17 mouse cellular contexts compared by ENCODE assay signal in the genomic region with DNA sequence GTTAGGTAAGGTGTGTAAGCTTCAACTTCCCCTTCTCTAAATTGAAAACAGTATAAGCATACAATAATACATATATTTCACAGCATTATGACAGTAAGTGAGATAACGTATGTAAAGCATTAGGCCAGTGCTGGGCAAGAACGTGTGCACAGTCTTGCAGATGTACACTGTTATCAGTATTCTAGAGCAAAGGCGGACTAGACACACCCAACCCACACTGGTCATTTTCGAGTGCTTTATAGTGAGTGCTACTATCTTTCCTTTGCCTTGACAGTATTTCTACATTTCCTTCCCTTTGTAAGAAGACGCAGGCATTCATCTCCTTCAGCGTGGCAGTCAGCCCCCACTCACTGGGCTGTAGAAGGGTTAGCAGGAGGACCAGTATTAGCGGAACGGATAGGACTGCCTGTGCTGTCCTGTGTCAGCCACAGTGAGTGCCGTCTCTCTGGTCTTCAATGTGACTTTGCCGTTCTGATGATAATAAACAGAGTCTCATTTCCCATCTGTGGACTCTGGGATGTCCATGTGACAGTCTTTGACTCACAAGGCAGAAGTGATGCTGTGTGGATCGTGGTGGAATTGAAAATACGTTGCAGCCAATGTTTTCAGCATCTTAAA. TPM values are rescaled to one million over a fixed set of nuclear protein-coding genes. Genes with fewer than 3 reads are reported as not detected.
DNase-seq lines count a peak whose midpoint lies in the region; ATAC-seq and TF ChIP-seq lines count a peak whose summit lies in the region.
"Had no signal": no experiment of that assay in that cellular context is flagged by ENCODE, and none has a peak within 500 bp of the region (broad histone marks: within the 10 kb centered on the region; RNA-seq: fewer than 3 reads in every experiment).

No protein-coding gene starts in this region.

- H3K27me3 ChIP-seq in heart, embryonic 16.5 days (ENCODE audit: control insufficient read depth, insufficient read depth, low read length), result no peaks in the 10 kb centered on the region
- no peaks in the 10 kb centered on the region for H3K27me3 ChIP-seq in liver, embryonic 11.5 days (replicated peaks; ENCODE audit: control insufficient read depth, insufficient read depth, low read length)
- H3K27me3 ChIP-seq in megakaryocyte, embryonic 14.5 days (replicated peaks), result no peaks in the 10 kb centered on the region
- no peaks in the 10 kb centered on the region for H3K27me3 ChIP-seq in hindbrain, postnatal 0 days (ENCODE audit: insufficient read depth, low read length)
- peaks cover 10% of the 10 kb centered on the region; the same call in 1 of the 2 replicates for H3K27me3 ChIP-seq in forebrain, embryonic 12.5 days
- H3K27me3 ChIP-seq: embryonic facial prominence, embryonic 12.5 days; heart, embryonic 13.5 days; hindbrain, embryonic 12.5 days; midbrain, embryonic 15.5 days had no signal

- no peaks in the 10 kb centered on the region for H3K9me3 ChIP-seq in heart, embryonic 16.5 days (replicated peaks; ENCODE audit: control insufficient read depth, low read length)
- H3K9me3 ChIP-seq in liver, embryonic 11.5 days (ENCODE audit: control insufficient read depth, low read length), result no peaks in the 10 kb centered on the region
- peaks cover 6% of the 10 kb centered on the region; the same call in 1 of the 2 replicates for H3K9me3 ChIP-seq in megakaryocyte, embryonic 14.5 days
- no peaks in the 10 kb centered on the region for H3K9me3 ChIP-seq in hindbrain, postnatal 0 days (ENCODE audit: low read length)
- no peaks in the 10 kb centered on the region for H3K9me3 ChIP-seq in forebrain, embryonic 12.5 days
- H3K9me3 ChIP-seq: embryonic facial prominence, embryonic 12.5 days; heart, embryonic 13.5 days; hindbrain, embryonic 12.5 days; midbrain, embryonic 15.5 days had no signal

- H3K9ac ChIP-seq in heart, embryonic 16.5 days (ENCODE audit: low read length), result no peak overlapping the region
- no peak overlapping the region for H3K9ac ChIP-seq in liver, embryonic 11.5 days (ENCODE audit: low read depth, low read length)
- no peak overlapping the region for H3K9ac ChIP-seq in hindbrain, postnatal 0 days (replicated peaks; ENCODE audit: low read length)
- no peak overlapping the region for H3K9ac ChIP-seq in forebrain, embryonic 12.5 days
- H3K9ac ChIP-seq: embryonic facial prominence, embryonic 12.5 days; heart, embryonic 13.5 days; hindbrain, embryonic 12.5 days; midbrain, embryonic 15.5 days had no signal

- peak overlapping the region; percentile 72 for H3K27ac ChIP-seq in heart, embryonic 16.5 days (ENCODE audit: low read length)
- H3K27ac ChIP-seq in liver, embryonic 11.5 days (ENCODE audit: low read depth, low read length), result no peak overlapping the region
- H3K27ac ChIP-seq in hindbrain, postnatal 0 days, result no peak overlapping the region
- no peak overlapping the region for H3K27ac ChIP-seq in forebrain, embryonic 12.5 days
- H3K27ac ChIP-seq: embryonic facial prominence, embryonic 12.5 days; hindbrain, embryonic 12.5 days; kidney, postnatal 0 days; macrophage; midbrain, embryonic 15.5 days had no signal

- H3K4me3 ChIP-seq in heart, embryonic 16.5 days (ENCODE audit: low read length), result no peak overlapping the region
- no peak overlapping the region for H3K4me3 ChIP-seq in liver, embryonic 11.5 days (ENCODE audit: low read depth, low read length)
- peak overlapping the region; percentile 5 for H3K4me3 ChIP-seq in megakaryocyte, embryonic 14.5 days (replicated peaks)
- no peak overlapping the region for H3K4me3 ChIP-seq in hindbrain, postnatal 0 days (ENCODE audit: low read length)
- no peak overlapping the region for H3K4me3 ChIP-seq in forebrain, embryonic 12.5 days (replicated peaks)
- H3K4me3 ChIP-seq: embryonic facial prominence, embryonic 12.5 days; heart, embryonic 13.5 days; hindbrain, embryonic 12.5 days; midbrain, embryonic 15.5 days had no signal

- peaks cover 23% of the 10 kb centered on the region for H3K4me1 ChIP-seq in heart, embryonic 16.5 days (ENCODE audit: control insufficient read depth, insufficient read depth, low read length)
- peaks cover 11% of the 10 kb centered on the region; the same call in 1 of the 2 replicates for H3K4me1 ChIP-seq in liver, embryonic 11.5 days (replicated peaks; ENCODE audit: control insufficient read depth, insufficient read depth, low read length)
- peaks cover 11% of the 10 kb centered on the region for H3K4me1 ChIP-seq in megakaryocyte, embryonic 14.5 days
- no peaks in the 10 kb centered on the region for H3K4me1 ChIP-seq in hindbrain, postnatal 0 days (ENCODE audit: insufficient read depth, low read length)
- peaks cover 25% of the 10 kb centered on the region for H3K4me1 ChIP-seq in forebrain, embryonic 12.5 days
- H3K4me1 ChIP-seq: embryonic facial prominence, embryonic 12.5 days; hindbrain, embryonic 12.5 days had no signal

- no peak for TF ChIP-seq CTCF in hindbrain, postnatal 0 days (IDR thresholded peaks at IDR 0.05; ENCODE audit: low read depth)

- ATAC-seq in heart, embryonic 16.5 days (replicated peaks; ENCODE audit: extremely low read depth, insufficient read depth, low FRiP score), result no peak
- ATAC-seq in erythroid progenitor cell, adult 5-6 weeks (replicated peaks; ENCODE audit: low FRiP score, poor library complexity, severe bottlenecking), result peak; percentile 92
- peak; percentile 87 for ATAC-seq in liver, embryonic 11.5 days (replicated peaks; ENCODE audit: low FRiP score)
- ATAC-seq in hindbrain, postnatal 0 days, result no peak
- ATAC-seq in forebrain, embryonic 12.5 days (ENCODE audit: low FRiP score), result no peak
- ATAC-seq: midbrain, embryonic 15.5 days had no signal

- no peaks in the 10 kb centered on the region for H3K36me3 ChIP-seq in heart, embryonic 16.5 days (ENCODE audit: control insufficient read depth, insufficient read depth)
- no peaks in the 10 kb centered on the region for H3K36me3 ChIP-seq in liver, embryonic 11.5 days (ENCODE audit: control insufficient read depth, insufficient read depth, low read length)
- no peaks in the 10 kb centered on the region for H3K36me3 ChIP-seq in megakaryocyte, embryonic 14.5 days (replicated peaks; ENCODE audit: low read length)
- H3K36me3 ChIP-seq in hindbrain, postnatal 0 days (ENCODE audit: insufficient read depth, low read length), result no peaks in the 10 kb centered on the region
- no peaks in the 10 kb centered on the region for H3K36me3 ChIP-seq in forebrain, embryonic 12.5 days (replicated peaks)
- H3K36me3 ChIP-seq: embryonic facial prominence, embryonic 12.5 days; heart, embryonic 13.5 days; hindbrain, embryonic 12.5 days; midbrain, embryonic 15.5 days had no signal

- no peak for DNase-seq in heart, adult 8-10 months (ENCODE audit: low spot score)
- DNase-seq in liver, embryonic 11.5 days (ENCODE audit: low spot score), result no peak
- no peak for DNase-seq in hindbrain, postnatal 0 days (ENCODE audit: low spot score)
- no peak for DNase-seq in cerebellum, postnatal 25 days
- DNase-seq: adrenal gland, postnatal 10 days; cerebellum, adult 11-12 months; kidney, adult 11 months had no signal

- no peak overlapping the region for H3K4me2 ChIP-seq in heart, embryonic 16.5 days (ENCODE audit: low read depth, low read length)
- H3K4me2 ChIP-seq in liver, embryonic 11.5 days, result peak overlapping the region; percentile 8; the same call in 1 of the 2 replicates
- H3K4me2 ChIP-seq in hindbrain, postnatal 0 days (ENCODE audit: low read depth, low read length), result no peak overlapping the region
- H3K4me2 ChIP-seq in forebrain, embryonic 12.5 days, result no peak overlapping the region
- H3K4me2 ChIP-seq: embryonic facial prominence, embryonic 12.5 days; heart, embryonic 13.5 days; hindbrain, embryonic 12.5 days; midbrain, embryonic 15.5 days had no signal

- WGBS in heart, embryonic 16.5 days, result 64% methylated on average over 12 of the region's 12 CpGs
- WGBS in liver, embryonic 11.5 days, result 50% methylated on average over 12 of the region's 12 CpGs
- 84% methylated on average over 12 of the region's 12 CpGs for WGBS in hindbrain, postnatal 0 days
- WGBS in forebrain, embryonic 12.5 days, result 87% methylated on average over 12 of the region's 12 CpGs

RNA-seq across cellular contexts. Expression of gene Slk, which starts 18.8 kb away (rescaled TPM):
- polyA plus RNA-seq in heart, embryonic 16.5 days (2015; fragmentation: Nextera tagmentation; extraction: Ambion mirVana), result 12.5 and 13.0 TPM in 2 replicates
- 10 to 100 TPM; 77.7 to 95.0 (median 87.7) TPM for total RNA-seq in heart, adult 8-10 months (2022)
- total RNA-seq in erythroid progenitor cell, adult 5-6 weeks (2015; ENCODE audit: low replicate concordance), result 134 and 154 TPM in 2 replicates
- 173 and 201 TPM in 2 replicates for total RNA-seq in erythroid progenitor cell, adult 5-6 weeks (2017; ENCODE audit: low replicate concordance)
- polyA plus RNA-seq in liver, embryonic 11.5 days (2014; fragmentation: Nextera tagmentation; extraction: Ambion mirVana), result 12.5 and 15.5 TPM in 2 replicates
- 1.5 and 5.6 TPM in 2 replicates for polyA plus RNA-seq in megakaryocyte, embryonic 14.5 days (2012; ENCODE audit: insufficient read depth, low replicate concordance)
- total RNA-seq in hindbrain, postnatal 0 days (2014; rRNA removed), result 13.9 and 18.3 TPM in 2 replicates
- polyA plus RNA-seq in hindbrain, postnatal 0 days (2015; fragmentation: Nextera tagmentation; extraction: Ambion mirVana), result 4.3 and 5.7 TPM in 2 replicates
- polyA plus RNA-seq in forebrain, embryonic 12.5 days (2016; fragmentation: Nextera tagmentation; extraction: Ambion mirVana), result 10.1 and 12.1 TPM in 2 replicates

RNA-seq across cellular contexts. Expression of gene Stn1, which starts 23.3 kb away (rescaled TPM):
- 37.3 and 38.5 TPM in 2 replicates for polyA plus RNA-seq in heart, embryonic 16.5 days (2015; fragmentation: Nextera tagmentation; extraction: Ambion mirVana)
- total RNA-seq in heart, adult 8-10 months (2022), result 10 to 100 TPM; 19.3 to 22.2 (median 20.0) TPM
- 6.3 and 25.6 TPM in 2 replicates for total RNA-seq in erythroid progenitor cell, adult 5-6 weeks (2015; ENCODE audit: low replicate concordance)
- total RNA-seq in erythroid progenitor cell, adult 5-6 weeks (2017; ENCODE audit: low replicate concordance), result 5.9 and 14.1 TPM in 2 replicates
- 26.1 and 30.8 TPM in 2 replicates for polyA plus RNA-seq in liver, embryonic 11.5 days (2014; fragmentation: Nextera tagmentation; extraction: Ambion mirVana)
- 2.4 and 6.6 TPM in 2 replicates for polyA plus RNA-seq in megakaryocyte, embryonic 14.5 days (2012; ENCODE audit: insufficient read depth, low replicate concordance)
- 19.1 and 44.5 TPM in 2 replicates for total RNA-seq in hindbrain, postnatal 0 days (2014; rRNA removed)
- 20.9 and 22.7 TPM in 2 replicates for polyA plus RNA-seq in hindbrain, postnatal 0 days (2015; fragmentation: Nextera tagmentation; extraction: Ambion mirVana)
- polyA plus RNA-seq in forebrain, embryonic 12.5 days (2016; fragmentation: Nextera tagmentation; extraction: Ambion mirVana), result 37.2 and 45.3 TPM in 2 replicates

Comparison
In these comparisons a context has a peak if more than half of its experiments do, and no peak if none do; other contexts are left out.
1. ATAC-seq: peak in erythroid progenitor cell, adult 5-6 weeks (single experiment) and liver, embryonic 11.5 days (single experiment); none in heart, embryonic 16.5 days (single experiment), hindbrain, postnatal 0 days (single experiment) and forebrain, embryonic 12.5 days (single experiment).